Mouse (Mus musculus): ENCODE measurements around the gene Myh9. TPM values are rescaled to one million over a fixed set of nuclear protein-coding genes. Genes with fewer than 3 reads are reported as not detected.

The Myh9 gene
- polyA plus RNA-seq, 1 experiment from 2014 or later: 59.3 TPM

- peak overlapping the region; percentile 97 for H3K27ac ChIP-seq (ENCODE audit: low read length)
- DNase-seq (ENCODE audit: low spot score) (no peak), ATAC-seq (no peak)
- H3K4me1 ChIP-seq (ENCODE audit: insufficient read depth, low read depth, low read length): peaks cover 76% of the 10 kb centered on the region
- H3K4me3 ChIP-seq (ENCODE audit: low read depth, low read length): no peak overlapping the region
- no peak for TF ChIP-seq CTCF (IDR thresholded peaks at IDR 0.05)
- no peak for TF ChIP-seq EP300 (IDR thresholded peaks at IDR 0.05)
- H3K9ac ChIP-seq (replicated peaks; ENCODE audit: low read depth): no peak overlapping the region
- no peaks in the 10 kb centered on the region for H3K36me3 ChIP-seq (ENCODE audit: insufficient read depth, low read length)
- no peaks in the 10 kb centered on the region for H3K27me3 ChIP-seq (replicated peaks; ENCODE audit: insufficient read depth, low read length)
- H3K9me3 ChIP-seq (ENCODE audit: low read length): no peaks in the 10 kb centered on the region
- no peak overlapping the region; the same call in 1 of the 2 replicates for H3K4me2 ChIP-seq (replicated peaks; ENCODE audit: low read depth, low read length)
Measured at GRCm38 (mm10) chr15:77833083-77833482, 8.9 kb downstream of the Myh9 start.

GRCm38 (mm10) chr15:77832458-77832904 lies 9.5 kb downstream of the Myh9 start:
- Histone ChIP-seq H3K27me3 (replicated peaks; ENCODE audit: insufficient read depth, low read length) (no peaks in the 10 kb centered on the region), H3K9me3 (ENCODE audit: low read length) (no peaks in the 10 kb centered on the region), H3K4me2 (replicated peaks; ENCODE audit: low read depth, low read length) (no peak overlapping the region), H3K4me3 (ENCODE audit: low read depth, low read length) (no peak overlapping the region), H3K9ac (replicated peaks; ENCODE audit: low read depth) (no peak overlapping the region), H3K4me1 (ENCODE audit: insufficient read depth, low read depth, low read length) (peaks cover 76% of the 10 kb centered on the region), H3K36me3 (ENCODE audit: insufficient read depth, low read length) (no peaks in the 10 kb centered on the region), H3K27ac (ENCODE audit: low read length) (peak overlapping the region; percentile 87)
- ATAC-seq (peak; percentile 41), DNase-seq (ENCODE audit: low spot score) (peak; percentile 79)
- 40% methylated on average over 7 of the region's 7 CpGs for WGBS
- no peak for TF ChIP-seq EP300 (IDR thresholded peaks at IDR 0.05)
- no peak for TF ChIP-seq CTCF (IDR thresholded peaks at IDR 0.05)

- peak; percentile 65 for TF ChIP-seq EP300 (IDR thresholded peaks at IDR 0.05)
- TF ChIP-seq CTCF (IDR thresholded peaks at IDR 0.05): no peak
Measured at GRCm38 (mm10) chr15:77831754-77832457, 10.1 kb downstream of the Myh9 start.

GRCm38 (mm10) chr15:77831138-77831579 lies 10.8 kb downstream of the Myh9 start:
- H3K9ac ChIP-seq (replicated peaks; ENCODE audit: low read depth): no peak overlapping the region
- H3K27ac ChIP-seq (ENCODE audit: low read length): peak overlapping the region; percentile 61
- DNase-seq (ENCODE audit: low spot score) (peak; percentile 64), ATAC-seq (peak; percentile 8; the same call in 1 of the 2 replicates)
- peaks cover 70% of the 10 kb centered on the region for H3K4me1 ChIP-seq (ENCODE audit: insufficient read depth, low read depth, low read length)
- no peaks in the 10 kb centered on the region for H3K36me3 ChIP-seq (ENCODE audit: insufficient read depth, low read length)
- H3K27me3 ChIP-seq (replicated peaks; ENCODE audit: insufficient read depth, low read length): no peaks in the 10 kb centered on the region
- no peak for TF ChIP-seq CTCF (IDR thresholded peaks at IDR 0.05)
- TF ChIP-seq EP300 (IDR thresholded peaks at IDR 0.05): 0 out of 2 replicates have a peak, but pooled peaks have one; percentile 28
- H3K9me3 ChIP-seq (ENCODE audit: low read length): no peaks in the 10 kb centered on the region
- H3K4me3 ChIP-seq (ENCODE audit: low read depth, low read length): no peak overlapping the region
- WGBS: 64% methylated on average over 2 of the region's 2 CpGs
- no peak overlapping the region for H3K4me2 ChIP-seq (replicated peaks; ENCODE audit: low read depth, low read length)

More at GRCm38 (mm10) chr15:77831754-77832457, 10.1 kb downstream of the Myh9 start:
- 31% methylated on average over 8 of the region's 8 CpGs for WGBS
- Histone ChIP-seq H3K27ac (ENCODE audit: low read length) (peak overlapping the region; percentile 87), H3K36me3 (ENCODE audit: insufficient read depth, low read length) (no peaks in the 10 kb centered on the region), H3K27me3 (replicated peaks; ENCODE audit: insufficient read depth, low read length) (no peaks in the 10 kb centered on the region), H3K9ac (replicated peaks; ENCODE audit: low read depth) (no peak overlapping the region), H3K4me3 (ENCODE audit: low read depth, low read length) (no peak overlapping the region), H3K4me2 (replicated peaks; ENCODE audit: low read depth, low read length) (no peak overlapping the region), H3K4me1 (ENCODE audit: insufficient read depth, low read depth, low read length) (peaks cover 76% of the 10 kb centered on the region), H3K9me3 (ENCODE audit: low read length) (no peaks in the 10 kb centered on the region)
- ATAC-seq (peak; percentile 61), DNase-seq (ENCODE audit: low spot score) (peak; percentile 83)

GRCm38 (mm10) chr15:77830481-77831137 lies 11.4 kb downstream of the Myh9 start:
- no peak for DNase-seq (ENCODE audit: low spot score)
- no peak overlapping the region for H3K4me2 ChIP-seq (replicated peaks; ENCODE audit: low read depth, low read length)
- H3K9ac ChIP-seq (replicated peaks; ENCODE audit: low read depth): no peak overlapping the region
- 61% methylated on average over 5 of the region's 5 CpGs for WGBS
- no peaks in the 10 kb centered on the region for H3K36me3 ChIP-seq (ENCODE audit: insufficient read depth, low read length)
- peaks cover 70% of the 10 kb centered on the region for H3K4me1 ChIP-seq (ENCODE audit: insufficient read depth, low read depth, low read length)
- no peaks in the 10 kb centered on the region for H3K27me3 ChIP-seq (replicated peaks; ENCODE audit: insufficient read depth, low read length)
- TF ChIP-seq EP300 (IDR thresholded peaks at IDR 0.05) (0 out of 2 replicates have a peak, but pooled peaks have one; percentile 13), CTCF (IDR thresholded peaks at IDR 0.05) (no peak)
- no peaks in the 10 kb centered on the region for H3K9me3 ChIP-seq (ENCODE audit: low read length)
- no peak for ATAC-seq
- H3K4me3 ChIP-seq (ENCODE audit: low read depth, low read length): no peak overlapping the region
- H3K27ac ChIP-seq (ENCODE audit: low read length): peak overlapping the region; percentile 61

GRCm38 (mm10) chr15:77829542-77829941 lies 12.4 kb downstream of the Myh9 start:
- Histone ChIP-seq H3K9ac (replicated peaks; ENCODE audit: low read depth) (no peak overlapping the region), H3K9me3 (ENCODE audit: low read length) (no peaks in the 10 kb centered on the region), H3K36me3 (ENCODE audit: insufficient read depth, low read length) (no peaks in the 10 kb centered on the region), H3K4me1 (ENCODE audit: insufficient read depth, low read depth, low read length) (peaks cover 64% of the 10 kb centered on the region), H3K27ac (ENCODE audit: low read length) (peak overlapping the region; percentile 61; the same call in 1 of the 2 replicates), H3K27me3 (replicated peaks; ENCODE audit: insufficient read depth, low read length) (no peaks in the 10 kb centered on the region), H3K4me2 (replicated peaks; ENCODE audit: low read depth, low read length) (no peak overlapping the region), H3K4me3 (ENCODE audit: low read depth, low read length) (no peak overlapping the region)
- ATAC-seq: no peak
- TF ChIP-seq EP300 (IDR thresholded peaks at IDR 0.05): no peak
- no peak for TF ChIP-seq CTCF (IDR thresholded peaks at IDR 0.05)
- no peak for DNase-seq (ENCODE audit: low spot score)
- WGBS: 63% methylated on average over 2 of the region's 2 CpGs

Measured in lung, postnatal 0 days (tissue).